Mouse (Mus musculus): ENCODE measurements around the gene Nr6a1. TPM values are rescaled to one million over a fixed set of nuclear protein-coding genes. Genes with fewer than 3 reads are reported as not detected.
A peak's percentile ranks its signal among the peaks of the same experiment; 100 is the strongest.

Gene Nr6a1
- polyA plus RNA-seq, 1 experiment from 2014 or later: 1.7 TPM

GRCm38 (mm10) chr2:38685746-38686145 lies 241.7 kb downstream of the Nr6a1 start:
- H3K27me3 ChIP-seq (ENCODE audit: control insufficient read depth, insufficient read depth, low read length): peaks cover 4% of the 10 kb centered on the region; the same call in 1 of the 2 replicates
- WGBS: 79% methylated on average over 3 of the region's 3 CpGs
- DNase-seq: no peak

GRCm38 (mm10) chr2:38683083-38683482 lies 244.4 kb downstream of the Nr6a1 start:
- 90% methylated on average over 5 of the region's 5 CpGs for WGBS
- no peaks in the 10 kb centered on the region for H3K27me3 ChIP-seq (ENCODE audit: control insufficient read depth, insufficient read depth, low read length)
- no peak for ATAC-seq (ENCODE audit: low FRiP score, low TSS enrichment)
- H3K36me3 ChIP-seq (ENCODE audit: control insufficient read depth, insufficient read depth, low read length): no peaks in the 10 kb centered on the region
- no peak overlapping the region for H3K9ac ChIP-seq (replicated peaks; ENCODE audit: low read length)
- H3K9me3 ChIP-seq (ENCODE audit: control insufficient read depth, low read length): no peaks in the 10 kb centered on the region
- H3K27ac ChIP-seq (replicated peaks; ENCODE audit: low read depth, low read length): no peak overlapping the region
- DNase-seq: no peak
- H3K4me2 ChIP-seq (ENCODE audit: low read length): no peak overlapping the region
- peaks cover 2% of the 10 kb centered on the region for H3K4me1 ChIP-seq (ENCODE audit: control insufficient read depth, insufficient read depth, low read length)
- H3K4me3 ChIP-seq (replicated peaks; ENCODE audit: low read depth, low read length): no peak overlapping the region

More at GRCm38 (mm10) chr2:38685746-38686145, 241.7 kb downstream of the Nr6a1 start:
- H3K27ac ChIP-seq (replicated peaks; ENCODE audit: low read depth, low read length): no peak overlapping the region
- no peaks in the 10 kb centered on the region for H3K9me3 ChIP-seq (ENCODE audit: control insufficient read depth, low read length)
- H3K9ac ChIP-seq (replicated peaks; ENCODE audit: low read length): no peak overlapping the region
- no peak overlapping the region for H3K4me2 ChIP-seq (ENCODE audit: low read length)
- no peak for ATAC-seq (ENCODE audit: low FRiP score, low TSS enrichment)
- H3K36me3 ChIP-seq (ENCODE audit: control insufficient read depth, insufficient read depth, low read length): no peaks in the 10 kb centered on the region
- no peak overlapping the region for H3K4me3 ChIP-seq (replicated peaks; ENCODE audit: low read depth, low read length)
- peaks cover 13% of the 10 kb centered on the region for H3K4me1 ChIP-seq (ENCODE audit: control insufficient read depth, insufficient read depth, low read length)

- WGBS: 95% methylated on average over 5 of the region's 5 CpGs
- H3K36me3 ChIP-seq (ENCODE audit: control insufficient read depth, insufficient read depth, low read length): no peaks in the 10 kb centered on the region
Observed at GRCm38 (mm10) chr2:38682209-38682608, 245.3 kb downstream of the Nr6a1 start.

GRCm38 (mm10) chr2:38678947-38679346 lies 248.5 kb downstream of the Nr6a1 start:
- Histone ChIP-seq H3K27ac (replicated peaks; ENCODE audit: low read depth, low read length) (no peak overlapping the region), H3K4me2 (ENCODE audit: low read length) (no peak overlapping the region), H3K27me3 (ENCODE audit: control insufficient read depth, insufficient read depth, low read length) (no peaks in the 10 kb centered on the region), H3K4me3 (replicated peaks; ENCODE audit: low read depth, low read length) (no peak overlapping the region), H3K4me1 (ENCODE audit: control insufficient read depth, insufficient read depth, low read length) (no peaks in the 10 kb centered on the region), H3K9me3 (ENCODE audit: control insufficient read depth, low read length) (no peaks in the 10 kb centered on the region), H3K9ac (replicated peaks; ENCODE audit: low read length) (no peak overlapping the region), H3K36me3 (ENCODE audit: control insufficient read depth, insufficient read depth, low read length) (no peaks in the 10 kb centered on the region)
- DNase-seq (no peak), ATAC-seq (ENCODE audit: low FRiP score, low TSS enrichment) (no peak)

More at GRCm38 (mm10) chr2:38682209-38682608, 245.3 kb downstream of the Nr6a1 start:
- Histone ChIP-seq H3K9ac (replicated peaks; ENCODE audit: low read length) (no peak overlapping the region), H3K9me3 (ENCODE audit: control insufficient read depth, low read length) (no peaks in the 10 kb centered on the region), H3K4me2 (ENCODE audit: low read length) (no peak overlapping the region), H3K4me1 (ENCODE audit: control insufficient read depth, insufficient read depth, low read length) (no peaks in the 10 kb centered on the region), H3K27me3 (ENCODE audit: control insufficient read depth, insufficient read depth, low read length) (no peaks in the 10 kb centered on the region), H3K27ac (replicated peaks; ENCODE audit: low read depth, low read length) (no peak overlapping the region), H3K4me3 (replicated peaks; ENCODE audit: low read depth, low read length) (no peak overlapping the region)
- ATAC-seq (ENCODE audit: low FRiP score, low TSS enrichment) (no peak), DNase-seq (no peak)

GRCm38 (mm10) chr2:38675366-38675969 lies 252.0 kb downstream of the Nr6a1 start:
- Histone ChIP-seq H3K4me1 (ENCODE audit: control insufficient read depth, insufficient read depth, low read length) (no peaks in the 10 kb centered on the region), H3K4me3 (replicated peaks; ENCODE audit: low read depth, low read length) (no peak overlapping the region), H3K27me3 (ENCODE audit: control insufficient read depth, insufficient read depth, low read length) (no peaks in the 10 kb centered on the region), H3K27ac (replicated peaks; ENCODE audit: low read depth, low read length) (no peak overlapping the region), H3K9me3 (ENCODE audit: control insufficient read depth, low read length) (no peaks in the 10 kb centered on the region), H3K4me2 (ENCODE audit: low read length) (no peak overlapping the region), H3K36me3 (ENCODE audit: control insufficient read depth, insufficient read depth, low read length) (no peaks in the 10 kb centered on the region), H3K9ac (replicated peaks; ENCODE audit: low read length) (no peak overlapping the region)
- 60% methylated on average over 9 of the region's 9 CpGs for WGBS
- DNase-seq (no peak), ATAC-seq (ENCODE audit: low FRiP score, low TSS enrichment) (no peak; the same call in 1 of the 2 replicates)

Small RNAs within 50 kb of the gene (microRNA-seq; reads per million reads assigned to microRNA genes)
- gene Mir181a-2 (382 reads per million, percentile 70 among the genes with 10 or more reads in this experiment), gene Mir181b-2 (4,033 reads per million, percentile 90 among the genes with 10 or more reads in this experiment)

Other genes starting within 250 kb of the Nr6a1 start
- 0.07 TPM in 1 of 2 replicates, not detected in the other for gene Nr5a1, start 213.1 kb downstream of the Nr6a1 start, polyA plus RNA-seq (2014; fragmentation: Nextera tagmentation; extraction: Ambion mirVana)
- 0.98 and 2.2 TPM in 2 replicates for gene Olfml2a, start 4.3 kb upstream of the Nr6a1 start, polyA plus RNA-seq (2014; fragmentation: Nextera tagmentation; extraction: Ambion mirVana)
- gene Wdr38, start 69.8 kb upstream of the Nr6a1 start, polyA plus RNA-seq (2014; fragmentation: Nextera tagmentation; extraction: Ambion mirVana): 1.4 and 1.5 TPM in 2 replicates
- 141 and 144 TPM in 2 replicates for gene Arpc5l, start 77.7 kb upstream of the Nr6a1 start, polyA plus RNA-seq (2014; fragmentation: Nextera tagmentation; extraction: Ambion mirVana)
- gene Rpl35, start 77.9 kb upstream of the Nr6a1 start, polyA plus RNA-seq (2014; fragmentation: Nextera tagmentation; extraction: Ambion mirVana): 635 and 731 TPM in 2 replicates
- gene Golga1, start 137.9 kb upstream of the Nr6a1 start, polyA plus RNA-seq (2014; fragmentation: Nextera tagmentation; extraction: Ambion mirVana): 37.2 and 42.6 TPM in 2 replicates

Measured in midbrain, embryonic 14.5 days (tissue).